Mouse (Mus musculus): ENCODE data around the gene Cldn34b3. TPM values are rescaled to one million over a fixed set of nuclear protein-coding genes. Genes with fewer than 3 reads are reported as not detected.

Gene Cldn34b3
- not detected for polyA plus RNA-seq (2015; fragmentation: Illumina TruSeq; extraction: RNeasy Lipid Tissue Mini Kit (QIAGEN cat#74804); ENCODE audit: low read depth, low replicate concordance)

DNA sequence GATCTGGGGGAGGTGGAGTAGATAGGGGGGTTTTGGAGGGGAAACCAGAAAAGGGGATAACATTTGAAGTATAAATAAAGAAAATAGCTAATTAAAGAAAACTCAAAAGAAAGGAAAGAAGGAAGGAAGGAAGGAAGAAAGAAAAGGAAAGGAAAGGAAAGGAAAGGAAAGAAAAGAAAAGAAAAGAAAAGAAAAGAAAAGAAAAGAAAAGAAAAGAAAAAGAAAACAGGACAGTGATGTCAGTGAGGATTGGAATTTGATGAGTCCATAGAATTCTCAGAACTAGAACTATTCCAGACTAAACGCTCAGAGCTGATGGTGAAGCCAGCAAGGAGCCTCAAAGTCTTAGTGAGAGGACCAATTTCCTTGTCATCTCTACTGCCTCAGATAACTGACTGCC is at the start of gene Cldn34b3:
Gene Cldn34b3 (plus strand): TSS at position 301 of the 400 bp plus-strand sequence.

Other genes with a start within 250 kb of the Cldn34b3 start
- gene Cldn34b4, start 129.0 kb downstream of the Cldn34b3 start, polyA plus RNA-seq (2015; fragmentation: Illumina TruSeq; extraction: RNeasy Lipid Tissue Mini Kit (QIAGEN cat#74804); ENCODE audit: low read depth, low replicate concordance): not detected

Data from brain, adult 10 weeks (tissue).